Mouse (Mus musculus) forelimb bud, embryonic 11.5 days (tissue): Measurements from ENCODE around the gene Zbtb43.

Experiments
- DNase-seq: peaks from one replicate; pipeline ENCODE4 v3.0.0-alpha.2; 2012; ENCODE audit warnings: low read depth, low spot score

Gene Zbtb43

DNA sequence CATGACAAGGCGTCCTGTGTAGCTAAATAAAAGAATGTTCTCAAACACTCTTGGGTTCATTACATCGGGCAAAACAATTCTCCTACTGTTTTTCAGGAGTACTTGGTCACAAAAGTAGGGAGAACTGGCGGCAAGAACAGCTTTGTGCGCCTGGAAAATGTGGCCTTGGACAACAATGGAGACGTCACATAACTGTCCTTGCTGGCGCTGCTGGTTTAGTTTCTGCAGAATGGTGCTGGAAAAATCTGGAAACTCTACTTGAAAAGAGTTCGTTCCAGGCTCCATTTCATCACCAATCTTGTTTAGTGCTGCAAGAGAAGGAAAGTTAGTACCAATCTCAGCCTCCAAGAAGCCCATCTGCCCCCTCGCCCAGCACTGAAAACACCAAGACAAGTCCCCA, 13.5 kb downstream of the Zbtb43 start:
- DNase-seq: no peak

DNA sequence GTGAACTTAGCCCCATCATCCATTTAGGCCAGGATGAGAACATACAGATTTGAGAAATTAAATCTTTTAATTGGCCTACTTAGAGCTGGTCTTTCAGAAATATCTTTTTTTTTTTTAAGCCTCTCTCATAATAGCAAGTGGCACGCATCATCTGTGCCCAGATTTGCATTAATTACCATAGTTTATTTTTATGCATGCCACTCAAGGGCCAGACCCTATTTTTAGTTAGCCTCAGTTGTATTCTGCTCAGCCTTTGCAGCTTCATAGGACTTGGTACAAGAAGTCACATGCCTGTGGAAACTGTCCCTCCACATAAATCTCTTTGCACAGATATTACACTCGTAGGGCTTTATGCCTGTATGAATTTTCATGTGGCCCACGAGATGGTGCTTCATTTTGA, 14.9 kb downstream of the Zbtb43 start:
- no peak for DNase-seq

DNA sequence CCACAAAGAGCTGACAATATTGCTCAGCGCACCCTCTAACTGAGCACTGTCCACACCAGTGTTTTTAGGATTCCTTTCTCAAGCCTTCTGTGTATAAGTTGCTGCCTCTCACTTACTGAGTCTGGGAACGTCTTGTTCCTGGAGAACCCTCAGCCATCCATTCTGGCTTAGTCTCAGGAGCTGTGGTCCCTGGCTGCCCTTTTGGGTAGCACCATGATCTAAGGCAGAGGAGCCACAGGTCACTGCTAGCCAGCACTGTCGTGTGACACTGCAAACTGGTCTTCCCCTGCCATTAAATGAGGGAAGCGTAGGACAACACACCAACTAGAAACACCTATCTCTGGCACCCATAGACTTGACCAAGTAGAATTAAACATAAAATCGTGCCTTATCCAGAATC, 15.6 kb downstream of the Zbtb43 start:
- DNase-seq: no peak

DNA sequence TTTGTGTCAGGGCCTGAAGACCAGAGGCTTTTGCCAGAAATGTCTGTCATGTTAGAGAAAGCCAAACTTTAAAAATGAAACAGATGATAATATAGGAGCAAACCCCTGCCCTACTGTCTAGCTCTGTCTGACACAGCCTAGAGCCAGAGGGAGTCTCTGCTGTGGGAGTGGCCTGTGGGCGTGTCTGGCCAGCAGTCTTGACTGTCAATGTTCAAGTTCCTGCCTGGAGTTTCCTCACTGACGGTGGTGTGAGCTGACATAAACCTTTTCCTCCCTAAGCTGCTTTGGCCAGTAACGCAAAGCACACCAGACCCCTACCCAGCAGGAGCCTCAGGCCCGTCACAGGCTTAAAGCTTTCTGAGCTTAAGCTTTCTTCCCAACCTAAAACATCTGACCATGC, 16.2 kb downstream of the Zbtb43 start:
- no peak for DNase-seq

DNA sequence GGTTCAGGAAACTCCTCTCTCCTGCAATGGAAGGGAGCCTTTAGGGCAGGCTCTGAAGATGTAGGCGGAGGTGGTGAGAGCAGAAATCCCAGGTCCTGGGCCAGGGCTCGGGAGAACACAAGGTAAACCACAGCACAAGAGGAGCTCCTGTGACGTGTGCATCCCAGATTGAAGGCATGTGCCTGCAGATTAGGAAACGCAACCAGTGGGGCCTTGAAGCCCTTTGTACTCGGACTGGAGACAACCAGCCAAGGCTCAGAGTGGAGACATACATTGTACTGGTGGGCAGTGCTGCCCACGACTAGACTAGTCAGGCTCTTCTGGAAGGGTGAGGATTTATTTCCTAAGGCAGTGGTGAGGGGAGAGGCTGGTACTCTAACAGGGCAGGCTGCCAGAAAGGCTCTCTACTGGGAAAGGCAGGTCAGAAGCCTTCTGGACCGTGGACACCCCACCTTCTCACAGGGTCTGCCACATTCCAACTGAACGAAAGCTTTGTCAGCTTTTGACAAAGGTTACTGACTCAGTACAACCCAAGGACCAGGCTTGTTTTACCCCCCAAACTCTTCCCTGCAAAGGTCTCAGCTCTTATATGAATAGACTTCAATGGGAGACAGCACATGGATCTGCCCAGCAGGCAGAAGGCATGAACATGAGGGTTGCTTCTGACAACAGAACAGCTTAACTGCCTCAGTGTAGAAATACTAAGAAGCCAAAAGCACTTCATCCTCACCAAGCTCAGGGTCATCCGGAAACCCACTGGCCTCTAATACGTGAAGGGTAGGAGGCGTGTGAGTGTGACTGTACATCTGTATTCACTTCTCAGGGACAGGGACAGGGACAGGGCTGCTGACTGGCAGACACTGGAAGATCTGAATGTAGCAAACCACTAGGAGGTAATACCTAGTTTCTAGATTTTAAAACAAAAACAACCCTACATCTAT, 17.1 kb downstream of the Zbtb43 start:
- DNase-seq: no peak

DNA sequence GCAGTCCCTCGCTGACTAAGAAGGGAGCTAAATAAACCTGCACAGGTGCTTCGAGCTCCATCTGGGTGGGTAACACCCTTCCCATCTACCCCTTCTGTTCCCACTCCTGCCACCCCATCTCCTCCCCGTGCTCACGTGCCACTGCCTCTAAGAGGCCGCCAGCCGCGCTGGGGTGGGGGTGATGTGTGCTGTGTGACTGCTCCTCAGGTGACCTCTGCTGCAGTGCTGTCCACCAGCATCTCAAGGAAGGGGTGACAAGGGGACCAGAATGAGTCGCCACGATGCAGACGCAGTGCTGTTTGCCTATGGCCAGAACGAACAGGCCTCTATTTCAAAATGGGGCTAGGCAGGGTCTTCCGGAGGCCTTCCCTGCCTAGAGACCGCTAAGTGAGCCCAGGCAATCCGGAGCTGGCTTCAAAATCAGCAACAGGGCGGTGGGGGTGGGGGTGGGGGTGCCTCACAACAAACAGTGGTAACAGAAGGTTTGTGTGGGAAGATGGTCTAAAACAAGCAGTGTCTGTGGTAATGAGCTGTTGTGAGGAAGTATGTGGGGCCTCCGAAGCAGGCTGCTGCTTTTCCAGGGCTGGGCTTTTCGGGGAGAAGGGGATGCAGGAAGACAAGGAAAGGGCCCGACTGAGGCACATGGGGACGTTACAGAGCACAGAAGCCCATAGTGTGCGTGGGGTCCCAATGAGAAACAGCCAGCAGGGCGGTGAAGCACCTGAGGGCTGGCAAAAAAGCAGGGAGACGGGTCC, 19.1 kb downstream of the Zbtb43 start:
- DNase-seq: no peak

DNA sequence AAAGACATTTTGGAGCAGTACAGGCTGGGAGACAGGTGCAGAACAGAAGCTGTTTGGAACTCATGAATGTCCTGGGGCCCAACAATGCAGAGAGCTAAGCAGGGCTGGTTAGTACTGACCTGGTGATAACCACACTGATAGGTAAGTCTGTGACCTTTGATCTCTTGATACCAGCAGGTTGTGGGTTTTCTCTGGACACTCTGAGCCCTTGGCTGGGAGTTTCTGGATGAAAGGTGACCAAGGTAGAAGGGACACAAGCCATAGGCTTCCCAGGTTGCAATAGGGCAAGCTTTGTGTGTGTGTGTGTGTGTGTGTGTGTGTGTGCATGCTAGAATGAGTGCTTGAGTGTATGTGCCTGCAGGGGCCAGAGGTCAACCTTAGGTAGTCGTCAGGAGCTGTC, 21.6 kb downstream of the Zbtb43 start:
- no peak for DNase-seq

DNA sequence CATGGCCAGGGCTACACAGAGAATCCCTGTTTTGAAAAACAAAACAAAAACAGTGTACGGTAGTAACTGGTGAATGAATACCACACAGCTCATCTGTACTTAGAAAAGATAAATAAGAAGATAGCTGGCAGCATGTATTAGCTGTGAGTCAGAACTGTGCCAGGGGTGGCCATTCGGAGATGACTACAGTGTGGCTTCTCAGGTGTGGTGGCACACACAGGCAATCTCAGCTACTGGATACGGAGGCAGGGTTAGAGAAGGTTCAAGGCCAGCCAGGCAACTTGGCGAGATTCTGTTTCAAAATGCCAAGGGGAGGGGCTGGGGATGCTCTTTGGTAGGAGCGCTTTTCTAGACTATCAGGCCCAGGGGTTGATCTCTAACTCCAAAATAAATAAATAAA, 22.6 kb downstream of the Zbtb43 start:
- no peak for DNase-seq

DNA sequence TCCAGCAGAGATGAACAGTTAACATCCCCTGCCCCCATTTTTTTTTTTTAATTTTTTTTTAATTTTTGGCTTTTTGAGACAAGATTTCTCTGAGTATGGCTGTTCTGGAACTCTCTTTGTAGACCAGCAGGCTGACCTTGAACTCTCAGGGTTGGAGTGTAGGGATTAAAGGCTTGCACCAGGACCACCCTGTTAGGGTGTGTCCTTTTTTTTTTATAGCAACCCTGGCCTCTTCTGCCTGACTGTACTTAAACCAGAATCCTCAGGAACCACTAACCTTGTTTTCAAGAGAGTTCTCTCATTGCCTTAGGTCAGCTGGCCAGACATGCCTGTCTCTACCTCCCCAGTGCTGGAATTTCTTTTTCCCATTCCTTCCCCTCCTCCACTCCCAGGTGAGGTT, 23.5 kb downstream of the Zbtb43 start:
- no peak for DNase-seq

DNA sequence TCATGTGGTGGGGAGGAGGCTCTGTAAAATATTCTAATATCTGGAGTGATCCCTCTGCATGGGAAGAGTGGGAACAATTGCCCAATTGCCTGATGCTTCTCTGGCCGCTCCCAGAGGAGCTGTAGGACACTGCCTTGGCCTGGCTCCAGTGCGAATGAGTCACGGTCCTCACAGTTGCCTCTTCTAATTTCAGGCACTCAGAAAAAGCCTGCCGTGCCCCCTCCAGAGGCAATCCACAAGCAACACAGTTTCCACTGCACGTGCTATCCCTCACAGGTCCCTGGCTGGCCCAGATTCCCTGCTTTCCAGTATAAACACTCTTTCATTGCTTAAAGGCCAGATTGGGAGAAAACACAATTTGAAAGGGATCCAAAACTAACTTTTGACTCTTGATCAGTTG, 24.0 kb downstream of the Zbtb43 start:
- DNase-seq: no peak

DNA sequence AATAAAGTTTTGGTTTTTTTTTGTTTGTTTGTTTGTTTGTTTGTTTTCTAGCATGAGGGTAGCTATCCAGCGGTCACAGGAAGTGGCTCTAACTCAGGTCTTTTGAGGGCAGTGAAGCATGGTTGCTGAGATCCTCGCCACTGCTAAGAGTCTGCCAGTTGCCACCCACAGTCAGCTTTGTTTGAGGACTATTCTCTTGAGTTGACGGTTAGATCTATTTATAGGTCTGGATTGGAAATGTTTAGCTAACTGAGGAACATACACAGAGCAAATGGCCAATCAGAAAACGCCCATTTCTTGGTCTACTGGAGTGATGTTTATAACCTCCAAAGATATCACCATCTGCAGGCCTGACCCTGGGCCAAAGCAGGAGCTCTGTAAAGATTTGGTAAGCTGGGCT, 25.7 kb downstream of the Zbtb43 start:
- no peak for DNase-seq

DNA sequence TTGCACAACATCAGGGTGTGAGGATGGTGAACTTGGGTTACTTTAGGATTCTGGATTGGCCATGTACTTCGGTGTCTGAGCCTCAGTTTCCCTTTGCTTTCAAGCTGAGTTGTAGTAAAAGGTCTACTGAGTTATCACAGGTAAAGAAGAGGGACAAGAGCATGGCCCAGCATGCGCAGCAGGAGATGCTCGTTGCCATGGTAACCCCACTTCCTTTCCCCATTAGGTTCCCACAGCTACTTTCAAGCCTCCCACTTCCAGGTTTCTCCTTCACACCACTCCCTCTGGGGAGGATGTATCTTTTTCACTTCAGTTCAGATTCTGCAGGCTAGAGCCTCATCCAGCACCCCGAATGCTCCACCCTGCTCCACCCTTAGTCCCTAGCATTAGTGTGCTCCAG, 27.5 kb downstream of the Zbtb43 start:
- no peak for DNase-seq

DNA sequence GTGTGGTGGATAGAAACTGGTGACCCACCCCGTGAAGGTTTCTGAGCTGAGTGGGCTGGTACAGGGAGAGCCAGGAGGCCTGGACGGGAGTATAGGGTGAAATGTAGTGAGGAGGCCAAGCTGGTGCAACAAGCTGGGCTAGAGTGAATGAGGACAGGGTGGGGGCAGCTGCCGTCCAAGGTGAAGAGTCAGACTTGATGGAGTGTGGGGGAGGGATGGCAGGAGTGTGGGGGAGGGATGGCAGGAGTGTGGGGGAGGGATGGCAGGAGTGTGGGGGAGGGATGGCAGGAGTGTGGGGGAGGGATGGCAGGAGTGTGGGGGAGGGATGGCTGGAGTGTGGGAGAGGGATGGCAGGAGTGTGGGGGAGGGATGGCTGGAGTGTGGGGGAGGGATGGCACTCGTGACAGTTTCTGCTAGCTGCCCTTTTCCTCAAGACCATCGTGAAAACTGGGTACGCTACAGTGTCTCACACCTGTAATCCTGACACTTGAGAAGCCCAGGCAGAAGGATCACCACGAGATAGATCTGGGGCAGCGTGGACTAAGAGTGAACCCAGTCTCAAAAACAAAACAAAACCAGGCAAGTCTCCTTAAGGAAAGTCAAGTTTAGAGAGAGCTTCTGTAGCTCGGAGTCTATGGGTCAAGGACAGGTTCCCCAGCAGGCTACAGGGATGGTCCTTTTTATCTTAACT, 28.2 kb downstream of the Zbtb43 start:
- DNase-seq: no peak

DNA sequence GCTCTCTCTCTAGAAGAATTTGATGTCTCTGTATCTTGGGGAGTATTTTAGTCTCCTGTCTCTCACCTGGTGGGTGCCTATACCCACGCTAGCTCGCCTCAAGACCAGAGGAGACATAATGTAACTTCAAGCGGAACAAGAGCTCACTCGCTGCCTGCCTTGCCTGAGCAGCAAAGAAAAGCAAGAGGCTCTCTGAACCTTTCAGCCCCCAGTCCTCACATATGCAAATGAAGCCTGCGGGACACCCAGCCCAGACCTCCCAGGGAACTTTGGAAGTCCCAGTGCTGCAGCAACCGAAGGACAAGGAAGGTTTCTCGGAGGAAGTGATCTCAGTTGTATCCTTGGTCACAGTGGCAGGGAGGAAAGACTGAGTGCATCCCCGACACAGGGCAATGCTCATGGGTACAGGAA, 28.9 kb downstream of the Zbtb43 start:
- no peak for DNase-seq

DNA sequence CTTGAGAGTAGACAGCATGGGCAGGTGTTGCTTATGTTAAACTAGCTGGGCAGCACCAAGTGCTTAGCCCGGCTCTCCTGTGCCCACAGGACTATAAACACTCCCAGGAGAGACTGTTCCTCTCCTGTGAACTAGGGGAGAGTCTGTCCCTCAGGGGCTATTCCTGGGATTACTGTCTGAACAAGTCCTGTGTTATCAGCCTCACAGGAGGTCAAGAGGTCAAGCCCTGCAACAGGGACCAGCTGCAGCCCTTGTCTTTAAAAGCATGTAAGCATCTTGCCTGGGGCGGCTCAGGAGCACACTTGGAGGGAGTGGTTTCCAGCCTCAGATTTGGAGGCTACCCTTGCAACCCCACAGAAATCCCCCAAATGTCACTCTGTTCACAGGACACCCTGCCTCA, 30.0 kb downstream of the Zbtb43 start:
- no peak for DNase-seq

DNA sequence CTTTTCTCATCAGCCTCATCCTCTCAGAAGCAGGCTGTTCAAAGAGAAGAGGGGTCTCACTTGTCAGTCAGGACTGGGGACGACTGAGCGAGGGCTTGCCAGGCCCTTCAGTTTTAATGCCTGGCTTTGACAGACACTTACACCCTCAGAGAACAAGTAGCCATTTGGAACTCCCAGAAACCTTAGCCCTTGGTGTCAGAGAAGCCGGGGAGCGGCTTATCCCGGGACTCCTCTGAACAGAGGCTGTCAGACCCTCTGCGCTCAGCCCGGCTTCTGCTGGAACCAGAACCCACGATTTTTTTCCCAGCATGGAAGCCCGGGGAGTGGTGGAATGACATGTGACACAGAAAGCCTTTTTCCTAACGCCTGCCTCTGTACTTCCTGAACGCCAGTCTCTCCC, 31.2 kb downstream of the Zbtb43 start:
- DNase-seq: no peak

DNA sequence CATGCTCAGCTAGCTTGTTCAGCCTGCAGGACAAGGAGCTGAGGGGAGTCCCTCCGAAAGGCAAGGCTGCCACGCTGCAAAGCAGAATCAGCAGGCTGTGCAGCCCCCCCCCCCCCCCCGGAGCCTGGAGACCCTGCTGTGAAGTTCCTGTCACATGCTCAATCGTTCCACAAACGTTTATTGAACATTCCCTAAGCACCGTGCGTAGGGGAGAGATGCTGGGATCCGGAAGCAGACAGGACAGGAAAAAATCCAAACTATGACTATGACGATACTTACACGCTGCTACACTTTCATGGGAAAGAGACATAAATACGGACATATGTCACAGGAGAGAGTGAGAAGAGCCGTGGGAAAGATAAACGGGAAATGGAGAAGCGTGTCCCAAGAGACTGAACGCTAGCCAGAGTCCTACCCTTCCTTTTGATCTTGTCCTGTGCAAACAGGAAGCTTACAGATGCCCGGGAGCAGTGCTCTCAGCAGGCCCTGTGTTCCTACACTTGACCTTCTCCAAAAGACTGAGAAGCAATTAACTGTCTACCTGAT, 32.3 kb downstream of the Zbtb43 start:
- DNase-seq: no peak

DNA sequence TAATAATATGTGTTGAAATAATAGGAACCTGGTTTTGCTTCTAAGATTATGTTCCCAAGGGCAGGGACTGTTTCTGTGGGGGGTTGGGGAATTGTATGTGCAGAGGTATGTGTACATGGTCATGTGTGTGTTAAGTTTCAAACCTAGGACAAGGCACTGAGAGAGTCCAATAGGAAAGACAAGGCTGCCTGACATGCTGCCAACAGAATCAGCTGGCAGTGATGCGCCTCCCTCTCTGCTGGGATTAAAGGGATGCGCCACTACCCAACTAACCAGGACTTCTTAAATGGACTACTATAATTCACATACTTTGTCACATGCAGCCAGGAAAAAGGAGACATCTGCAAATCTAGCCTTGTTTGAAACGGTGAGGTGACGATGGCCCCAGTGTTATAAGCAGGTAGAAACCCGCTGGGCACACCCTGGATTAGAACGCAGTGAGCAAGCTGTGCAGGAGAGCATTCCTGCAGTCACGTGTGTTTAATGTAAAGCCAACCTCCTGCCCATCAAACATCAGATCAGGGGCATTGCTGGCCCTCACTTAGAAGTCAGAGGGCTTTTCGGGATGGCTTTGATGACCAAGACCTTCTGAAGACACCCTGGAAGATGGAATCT, 33.2 kb downstream of the Zbtb43 start:
- no peak for DNase-seq

DNA sequence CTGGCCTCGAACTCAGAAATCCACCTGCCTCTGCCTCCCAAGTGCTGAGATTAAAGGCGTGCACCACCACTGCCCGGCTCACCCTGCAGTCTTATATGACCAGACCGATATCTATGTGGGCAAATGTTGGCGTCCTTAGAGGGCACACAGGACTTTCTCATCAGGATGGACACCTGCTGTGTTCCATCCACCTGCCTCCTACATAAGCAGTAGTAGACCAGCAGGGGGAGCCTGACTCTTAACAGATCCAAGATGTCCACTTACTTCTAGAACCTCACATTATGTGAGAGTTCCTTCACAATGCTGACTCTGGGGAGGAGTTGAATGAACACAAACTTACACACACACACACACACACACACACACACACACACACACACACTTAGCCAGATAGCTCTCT, 35.5 kb downstream of the Zbtb43 start:
- peak; percentile 55 for DNase-seq

DNA sequence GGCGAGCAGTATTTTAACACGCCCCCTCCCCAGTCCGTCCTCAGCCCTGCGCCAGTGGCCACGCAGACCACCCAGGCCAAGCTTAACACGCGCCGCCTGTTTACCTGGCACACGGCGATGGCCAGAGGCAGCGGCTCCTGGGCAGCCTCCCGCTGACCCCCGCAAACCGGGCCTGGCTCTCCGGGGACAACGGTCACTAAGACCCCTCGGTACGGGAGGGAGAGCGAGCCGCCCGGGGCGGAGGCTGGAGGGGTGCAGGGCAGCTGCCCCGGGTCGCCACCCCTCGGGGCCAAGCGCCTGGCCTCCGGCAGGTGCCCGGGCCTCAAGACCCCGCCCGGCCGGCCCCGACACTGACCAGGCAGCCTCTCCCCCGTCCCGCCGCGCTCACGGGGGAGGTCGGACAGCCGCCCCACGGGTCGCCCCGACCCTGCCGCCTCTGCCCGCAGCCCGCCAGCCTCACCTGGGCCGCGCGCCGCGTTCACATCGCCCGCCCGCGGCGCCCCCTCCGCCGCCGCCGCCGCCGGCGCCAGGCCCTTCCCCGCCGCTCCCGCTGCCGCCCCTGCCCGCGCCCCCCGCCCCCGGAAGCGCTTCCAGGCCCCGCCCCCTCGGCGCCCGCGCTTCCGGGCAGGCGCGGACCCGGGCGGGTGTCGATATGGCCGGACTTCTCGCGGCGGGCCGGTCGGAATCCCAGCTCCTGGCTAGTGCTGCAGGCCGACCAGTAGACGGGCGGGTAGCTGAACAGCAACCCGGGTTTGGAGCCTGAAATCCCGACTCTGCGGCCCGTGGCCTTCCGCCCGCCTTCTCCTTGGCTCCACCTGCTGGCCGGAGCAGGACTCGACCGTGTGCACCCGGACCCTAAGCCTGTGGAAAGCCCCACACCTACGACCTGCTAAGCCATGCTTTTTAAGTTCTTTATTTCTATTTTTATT, 37.3 kb downstream of the Zbtb43 start, which contains the start of gene Zbtb34:
Gene Zbtb34 (minus strand): TSS at position 554 of the 929 bp plus-strand sequence.
- no peak for DNase-seq
